ENCODE assay signal across 15 mouse cellular contexts in genomic region chr6:65864919-65865318, GRCm38 (mm10).
A peak's percentile ranks its signal among the peaks of the same experiment; 100 is the strongest.
DNase-seq lines count a peak whose midpoint lies in the region; ATAC-seq lines count a peak whose summit lies in the region.
"Had no signal": no experiment of that assay in that cellular context is flagged by ENCODE, and none has a peak within 500 bp of the region (broad histone marks: within the 10 kb centered on the region; RNA-seq: fewer than 3 reads in every experiment).

No protein-coding gene starts in this region.

- H3K27me3 ChIP-seq in hindbrain, embryonic 16.5 days (replicated peaks; ENCODE audit: control insufficient read depth, insufficient read depth, low read length), result no peaks in the 10 kb centered on the region
- H3K27me3 ChIP-seq: limb, embryonic 15.5 days; stomach, embryonic 15.5 days had no signal

- no peak overlapping the region for H3K4me2 ChIP-seq in hindbrain, embryonic 16.5 days (ENCODE audit: low read length)
- H3K4me2 ChIP-seq: limb, embryonic 15.5 days; stomach, embryonic 15.5 days had no signal

- 83% methylated on average over 5 of the region's 5 CpGs for WGBS in hindbrain, embryonic 16.5 days

- ATAC-seq in common myeloid progenitor, adult 5-6 weeks (replicated peaks; ENCODE audit: low read depth, poor library complexity, severe bottlenecking), result 0 out of 2 replicates have a peak, but pooled peaks have one; percentile 39
- no peak for ATAC-seq in hindbrain, embryonic 16.5 days
- ATAC-seq: hindbrain, postnatal 0 days had no signal

- no peak overlapping the region for H3K9ac ChIP-seq in hindbrain, embryonic 16.5 days (ENCODE audit: low read depth, low read length)
- H3K9ac ChIP-seq: limb, embryonic 15.5 days; stomach, embryonic 15.5 days had no signal

- H3K36me3 ChIP-seq in hindbrain, embryonic 16.5 days (ENCODE audit: control insufficient read depth, insufficient read depth, low read length), result no peaks in the 10 kb centered on the region
- H3K36me3 ChIP-seq: stomach, embryonic 15.5 days had no signal

- peak; percentile 29 for DNase-seq in kidney, adult 9 months
- no peak for DNase-seq in kidney, postnatal 4 days
- peak; percentile 47 for DNase-seq in thymus, postnatal 0 days (ENCODE audit: low spot score)
- no peak for DNase-seq in thymus, postnatal 36 days
- no peak for DNase-seq in Muller cell, postnatal 12 days (ENCODE audit: inconsistent ontology term)
- DNase-seq: adrenal gland, adult 2 months; cerebellum, postnatal 14 days; heart, postnatal 10 days; kidney, postnatal 25 days had no signal

- H3K9me3 ChIP-seq in hindbrain, embryonic 16.5 days (ENCODE audit: control insufficient read depth, low read length), result no peaks in the 10 kb centered on the region
- H3K9me3 ChIP-seq: limb, embryonic 15.5 days; stomach, embryonic 15.5 days had no signal

- no peaks in the 10 kb centered on the region for H3K4me1 ChIP-seq in hindbrain, embryonic 16.5 days (ENCODE audit: control insufficient read depth, insufficient read depth, low read depth, low read length)
- H3K4me1 ChIP-seq: limb, embryonic 15.5 days; stomach, embryonic 15.5 days had no signal

- no peak overlapping the region for H3K27ac ChIP-seq in hindbrain, embryonic 16.5 days (ENCODE audit: low read depth, low read length)
- H3K27ac ChIP-seq: hindbrain, postnatal 0 days; limb, embryonic 15.5 days; stomach, embryonic 15.5 days had no signal

- H3K4me3 ChIP-seq in hindbrain, embryonic 16.5 days (ENCODE audit: low read length), result no peak overlapping the region
- H3K4me3 ChIP-seq: limb, embryonic 15.5 days; myocyte; stomach, embryonic 15.5 days had no signal

Comparison
In these comparisons a context has a peak if more than half of its experiments do, and no peak if none do; other contexts are left out.
1. DNase-seq: peak in kidney, adult 9 months (single experiment) and thymus, postnatal 0 days (single experiment); none in kidney, postnatal 4 days (0 of 2), thymus, postnatal 36 days (0 of 2) and Muller cell, postnatal 12 days (single experiment).